Mouse (Mus musculus): ENCODE data around the gene Mcrs1.

Gene Mcrs1

GRCm38 (mm10) chr15:99213183-99213582 is 38.6 kb downstream of the Mcrs1 start:
- no peak for DNase-seq (ENCODE audit: low spot score in 2 of 2)

- no peak for DNase-seq (ENCODE audit: low spot score in 2 of 2)
Observed at GRCm38 (mm10) chr15:99205959-99206358, 45.8 kb downstream of the Mcrs1 start.

GRCm38 (mm10) chr15:99198761-99199160 is 53.0 kb downstream of the Mcrs1 start:
- DNase-seq (ENCODE audit: low spot score in 2 of 2): no peak

GRCm38 (mm10) chr15:99195043-99195442 is 56.7 kb downstream of the Mcrs1 start:
- DNase-seq (ENCODE audit: low spot score in 2 of 2): no peak

- DNase-seq (ENCODE audit: low spot score in 2 of 2): no peak
Observed at GRCm38 (mm10) chr15:99194358-99194757, 57.4 kb downstream of the Mcrs1 start.
